10 mouse cellular contexts compared by ENCODE assay signal in the genomic region with DNA sequence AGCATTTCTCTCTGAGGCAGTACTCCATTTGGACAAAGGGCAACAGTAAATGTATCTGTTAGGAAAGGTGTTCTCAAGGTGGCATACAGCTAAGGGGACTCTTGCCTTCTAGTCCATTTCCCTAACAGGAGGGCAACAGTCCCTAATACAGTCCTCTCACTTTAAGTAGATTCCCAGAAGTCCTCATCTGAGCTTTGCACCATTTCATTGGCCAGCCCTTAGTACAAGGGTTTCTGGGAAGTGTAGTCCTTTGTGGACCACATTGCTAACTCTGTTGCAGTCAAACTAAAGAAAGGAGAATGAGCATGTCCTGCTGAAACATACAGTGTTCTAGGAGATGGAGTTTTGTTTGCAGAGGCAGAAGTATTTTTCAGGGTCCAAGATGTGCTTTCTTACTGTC. TPM values are rescaled to one million over a fixed set of nuclear protein-coding genes. Genes with fewer than 3 reads are reported as not detected.
DNase-seq lines count a peak whose midpoint lies in the region; ATAC-seq and TF ChIP-seq lines count a peak whose summit lies in the region.
"Had no signal": no experiment of that assay in that cellular context is flagged by ENCODE, and none has a peak within 500 bp of the region (broad histone marks: within the 10 kb centered on the region; RNA-seq: fewer than 3 reads in every experiment).

No protein-coding gene starts in this region.

- H3K9ac ChIP-seq in lung, embryonic 14.5 days: no peak overlapping the region
- no peak overlapping the region for H3K9ac ChIP-seq in hindbrain, postnatal 0 days (replicated peaks; ENCODE audit: low read length)
- no peak overlapping the region for H3K9ac ChIP-seq in midbrain, embryonic 15.5 days
- H3K9ac ChIP-seq: embryonic facial prominence, embryonic 12.5 days had no signal

- no peaks in the 10 kb centered on the region for H3K4me1 ChIP-seq in lung, embryonic 14.5 days (ENCODE audit: insufficient read depth)
- H3K4me1 ChIP-seq in hindbrain, postnatal 0 days (ENCODE audit: insufficient read depth, low read length): no peaks in the 10 kb centered on the region
- H3K4me1 ChIP-seq in midbrain, embryonic 15.5 days: peaks cover 4% of the 10 kb centered on the region; the same call in 1 of the 2 replicates
- H3K4me1 ChIP-seq: embryonic facial prominence, embryonic 12.5 days had no signal

- DNase-seq in cerebellum, postnatal 4 days (ENCODE audit: low spot score in 2 of 2): no peak
- peak; percentile 60 for DNase-seq in lung, embryonic 14.5 days
- no peak for DNase-seq in lung, postnatal 14 days
- DNase-seq in hindbrain, postnatal 0 days (ENCODE audit: low spot score): peak; percentile 82
- no peak for DNase-seq in ovary, postnatal 14 days (ENCODE audit: low spot score)
- DNase-seq in frontal cortex, postnatal 14 days (ENCODE audit: low spot score in 2 of 2): no peak

- TF ChIP-seq CTCF in lung, embryonic 14.5 days (IDR thresholded peaks at IDR 0.05; ENCODE audit: low read depth): no peak
- no peak for TF ChIP-seq CTCF in hindbrain, postnatal 0 days (IDR thresholded peaks at IDR 0.05; ENCODE audit: low read depth)

- no peak overlapping the region for H3K4me3 ChIP-seq in lung, embryonic 14.5 days (ENCODE audit: low read depth, low read length)
- no peak overlapping the region for H3K4me3 ChIP-seq in hindbrain, postnatal 0 days (ENCODE audit: low read length)
- H3K4me3 ChIP-seq in midbrain, embryonic 15.5 days: no peak overlapping the region
- H3K4me3 ChIP-seq: embryonic facial prominence, embryonic 12.5 days had no signal

- peak; percentile 86 for ATAC-seq in cerebellum, adult (ENCODE audit: insufficient number of reproducible peaks, low FRiP score, low TSS enrichment)
- ATAC-seq in lung, embryonic 14.5 days (ENCODE audit: insufficient read depth): peak; percentile 76
- ATAC-seq in hindbrain, postnatal 0 days: peak; percentile 88
- ATAC-seq in midbrain, embryonic 15.5 days (replicated peaks): peak; percentile 95

- H3K27ac ChIP-seq in lung, embryonic 14.5 days (ENCODE audit: low read depth): no peak overlapping the region
- H3K27ac ChIP-seq in hindbrain, postnatal 0 days: no peak overlapping the region
- 0 out of 2 replicates have a peak overlapping the region, but pooled peaks have one; percentile 15 for H3K27ac ChIP-seq in midbrain, embryonic 15.5 days
- H3K27ac ChIP-seq: embryonic facial prominence, embryonic 12.5 days had no signal

- no peak overlapping the region for H3K4me2 ChIP-seq in lung, embryonic 14.5 days
- no peak overlapping the region for H3K4me2 ChIP-seq in hindbrain, postnatal 0 days (ENCODE audit: low read depth, low read length)
- H3K4me2 ChIP-seq in midbrain, embryonic 15.5 days: no peak overlapping the region
- H3K4me2 ChIP-seq: embryonic facial prominence, embryonic 12.5 days had no signal

- H3K27me3 ChIP-seq in lung, embryonic 14.5 days (ENCODE audit: insufficient read depth, low read length): no peaks in the 10 kb centered on the region
- H3K27me3 ChIP-seq in hindbrain, postnatal 0 days (ENCODE audit: insufficient read depth, low read length): no peaks in the 10 kb centered on the region
- no peaks in the 10 kb centered on the region for H3K27me3 ChIP-seq in midbrain, embryonic 15.5 days (replicated peaks)
- H3K27me3 ChIP-seq: embryonic facial prominence, embryonic 12.5 days had no signal

- H3K9me3 ChIP-seq in lung, embryonic 14.5 days (ENCODE audit: low read depth, low read length): no peaks in the 10 kb centered on the region
- no peaks in the 10 kb centered on the region for H3K9me3 ChIP-seq in hindbrain, postnatal 0 days (ENCODE audit: low read length)
- H3K9me3 ChIP-seq in midbrain, embryonic 15.5 days: no peaks in the 10 kb centered on the region
- H3K9me3 ChIP-seq: embryonic facial prominence, embryonic 12.5 days had no signal

- H3K36me3 ChIP-seq in lung, embryonic 14.5 days (ENCODE audit: insufficient read depth): no peaks in the 10 kb centered on the region
- no peaks in the 10 kb centered on the region for H3K36me3 ChIP-seq in hindbrain, postnatal 0 days (ENCODE audit: insufficient read depth, low read length)
- no peaks in the 10 kb centered on the region for H3K36me3 ChIP-seq in midbrain, embryonic 15.5 days (replicated peaks)
- H3K36me3 ChIP-seq: embryonic facial prominence, embryonic 12.5 days had no signal

RNA-seq across cellular contexts. Expression of a gene that starts 10.8 kb away (rescaled TPM):
- polyA plus RNA-seq in lung, embryonic 14.5 days (2014; fragmentation: Nextera tagmentation; extraction: Ambion mirVana): 0.05 and 0.16 TPM in 2 replicates
- total RNA-seq in hindbrain, postnatal 0 days (2014; rRNA removed): 37.5 and 44.4 TPM in 2 replicates
- polyA plus RNA-seq in hindbrain, postnatal 0 days (2015; fragmentation: Nextera tagmentation; extraction: Ambion mirVana): 15.2 and 16.3 TPM in 2 replicates
- polyA plus RNA-seq in midbrain, embryonic 15.5 days (2015; fragmentation: Nextera tagmentation; extraction: Ambion mirVana): 10.6 and 12.7 TPM in 2 replicates
- polyA plus RNA-seq: C2C12 had no signal

Comparison
In these comparisons a context has a peak if more than half of its experiments do, and no peak if none do; other contexts are left out.
1. DNase-seq: peak in lung, embryonic 14.5 days (single experiment) and hindbrain, postnatal 0 days (single experiment); none in cerebellum, postnatal 4 days (0 of 2), lung, postnatal 14 days (single experiment), ovary, postnatal 14 days (single experiment) and frontal cortex, postnatal 14 days (0 of 2).
2. RNA of a gene that starts 10.8 kb away (polyA plus RNA-seq): 15.2 to 16.3 TPM in hindbrain, postnatal 0 days and 10.6 to 12.7 TPM in midbrain, embryonic 15.5 days; 0.05 to 0.16 TPM in lung, embryonic 14.5 days; every median in the first group is over 10 times any median in the second.
3. Peak in every context shown above with its lines, with median percentiles within 50 percentile points of each other: ATAC-seq.